Mouse (Mus musculus): ENCODE data around the gene Zfc3h1.

DNA sequence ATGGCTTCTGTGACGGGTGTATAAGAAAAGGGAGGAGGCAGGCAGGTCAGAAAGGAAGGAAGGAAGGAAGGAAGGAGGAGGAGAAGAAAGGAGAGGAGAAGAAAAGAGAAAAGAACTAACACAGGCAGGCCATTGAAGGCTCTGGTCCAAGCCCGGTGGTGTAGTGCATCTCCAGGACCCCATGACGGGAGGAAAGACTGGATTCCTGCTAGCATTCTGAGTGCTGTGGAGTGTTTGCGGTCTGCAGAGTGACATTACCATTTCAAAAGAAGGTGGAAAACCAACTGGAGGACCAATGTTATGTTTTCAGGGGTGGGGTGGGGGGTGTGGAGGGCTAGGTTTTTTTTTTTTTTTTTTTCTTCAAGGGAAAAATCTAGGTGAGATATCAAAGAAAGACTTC lies 37.2 kb downstream of the Zfc3h1 start:
- TF ChIP-seq POLR2A (IDR thresholded peaks at IDR 0.05; ENCODE audit: extremely low read depth, insufficient read depth, low read length) = no peak
- TF ChIP-seq CTCF (IDR thresholded peaks at IDR 0.05; ENCODE audit: extremely low read depth, insufficient read depth, low read length) = no peak
